Mouse (Mus musculus): ENCODE results near the gene Ttll5. TPM values are rescaled to one million over a fixed set of nuclear protein-coding genes. Genes with fewer than 3 reads are reported as not detected.

Ttll5 gene
- polyA plus RNA-seq, 1 experiment: 88.4 TPM

DNA sequence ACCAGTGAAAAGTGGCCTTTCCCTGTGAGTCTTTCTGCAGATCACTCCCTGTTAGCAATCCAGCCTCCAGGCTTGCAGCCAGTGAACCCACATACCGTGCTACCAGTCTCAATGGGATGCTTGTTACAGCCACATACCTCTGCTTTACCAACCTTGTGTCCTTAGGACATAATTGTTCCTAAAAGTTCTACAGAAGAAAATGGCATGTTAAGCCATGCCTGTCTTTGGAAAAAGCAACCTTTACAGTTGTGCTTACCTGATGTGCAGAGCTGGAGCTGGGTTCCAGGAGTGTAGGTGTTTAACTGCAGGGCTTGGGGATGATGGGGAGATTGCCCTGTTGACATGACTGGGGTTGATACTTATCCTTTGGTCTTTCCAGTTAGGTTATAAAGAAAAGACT is 203.3 kb downstream of the Ttll5 start:
- Histone ChIP-seq H3K4me3 (replicated peaks; ENCODE audit: insufficient read depth, low read depth, low read length) (no peak overlapping the region), H3K4me1 (ENCODE audit: control insufficient read depth, insufficient read depth, low read length) (peaks cover 18% of the 10 kb centered on the region), H3K27me3 (ENCODE audit: control insufficient read depth, insufficient read depth, low read length) (no peaks in the 10 kb centered on the region), H3K27ac (ENCODE audit: insufficient read depth, low read length) (no peak overlapping the region)
- DNase-seq: no peak
- TF ChIP-seq POLR2A (IDR thresholded peaks at IDR 0.05; ENCODE audit: borderline replicate concordance, insufficient read depth, low read length) (no peak), CTCF (IDR thresholded peaks at IDR 0.05; ENCODE audit: borderline replicate concordance, insufficient read depth, low read depth, low read length) (no peak)
- WGBS: 82% methylated on average over 1 of the region's 1 CpGs

DNA sequence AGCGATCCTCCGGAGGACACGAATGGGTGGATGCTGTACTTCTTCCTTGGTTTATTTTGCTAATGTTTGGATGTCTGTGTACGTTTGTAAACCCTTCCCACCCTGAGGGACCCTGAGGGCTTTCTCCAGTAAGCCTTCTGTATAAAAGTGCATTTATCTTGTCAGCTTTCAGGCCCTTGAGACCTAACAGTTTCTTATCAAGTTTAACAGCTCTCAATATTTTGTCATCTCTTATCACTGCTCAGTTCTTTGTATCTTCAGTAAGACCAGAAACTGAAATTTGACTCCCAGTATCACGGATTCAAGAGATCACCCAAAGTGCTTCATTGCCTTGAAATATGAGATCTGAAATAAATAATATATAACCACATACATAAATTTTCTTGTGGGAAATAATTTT is 206.5 kb downstream of the Ttll5 start:
- no peaks in the 10 kb centered on the region for H3K27me3 ChIP-seq (ENCODE audit: control insufficient read depth, insufficient read depth, low read length)
- no peak overlapping the region for H3K4me3 ChIP-seq (replicated peaks; ENCODE audit: insufficient read depth, low read depth, low read length)
- no peak for DNase-seq
- WGBS: 91% methylated on average over 5 of the region's 5 CpGs
- no peak overlapping the region for H3K27ac ChIP-seq (ENCODE audit: insufficient read depth, low read length)
- no peak for TF ChIP-seq CTCF (IDR thresholded peaks at IDR 0.05; ENCODE audit: borderline replicate concordance, insufficient read depth, low read depth, low read length)
- no peak for TF ChIP-seq POLR2A (IDR thresholded peaks at IDR 0.05; ENCODE audit: borderline replicate concordance, insufficient read depth, low read length)
- peaks cover 10% of the 10 kb centered on the region for H3K4me1 ChIP-seq (ENCODE audit: control insufficient read depth, insufficient read depth, low read length)

DNA sequence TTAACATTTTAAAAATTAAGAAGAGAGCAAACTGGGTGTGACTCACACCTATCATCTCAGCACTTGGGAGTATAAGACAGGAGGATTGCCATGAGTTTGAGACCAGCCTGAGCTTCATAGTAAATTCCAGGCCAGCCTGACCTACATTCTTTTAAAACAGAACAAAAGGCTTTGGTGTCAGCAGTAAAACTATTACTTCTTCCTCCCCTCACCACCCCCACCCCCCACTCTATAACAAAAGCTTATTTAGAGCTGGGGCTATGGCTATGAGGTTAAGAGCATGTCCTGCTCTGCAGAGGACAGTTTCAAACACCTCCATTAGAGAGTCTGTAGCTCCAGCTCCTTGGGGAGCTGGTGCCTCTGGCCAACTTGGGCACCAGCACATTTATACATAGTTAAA is 211.1 kb downstream of the Ttll5 start:
- no peak for DNase-seq
- Histone ChIP-seq H3K4me1 (ENCODE audit: control insufficient read depth, insufficient read depth, low read length) (no peaks in the 10 kb centered on the region), H3K27me3 (ENCODE audit: control insufficient read depth, insufficient read depth, low read length) (no peaks in the 10 kb centered on the region), H3K27ac (ENCODE audit: insufficient read depth, low read length) (no peak overlapping the region), H3K4me3 (replicated peaks; ENCODE audit: insufficient read depth, low read depth, low read length) (no peak overlapping the region)
- TF ChIP-seq CTCF (IDR thresholded peaks at IDR 0.05; ENCODE audit: borderline replicate concordance, insufficient read depth, low read depth, low read length) (no peak), POLR2A (IDR thresholded peaks at IDR 0.05; ENCODE audit: borderline replicate concordance, insufficient read depth, low read length) (no peak)

DNA sequence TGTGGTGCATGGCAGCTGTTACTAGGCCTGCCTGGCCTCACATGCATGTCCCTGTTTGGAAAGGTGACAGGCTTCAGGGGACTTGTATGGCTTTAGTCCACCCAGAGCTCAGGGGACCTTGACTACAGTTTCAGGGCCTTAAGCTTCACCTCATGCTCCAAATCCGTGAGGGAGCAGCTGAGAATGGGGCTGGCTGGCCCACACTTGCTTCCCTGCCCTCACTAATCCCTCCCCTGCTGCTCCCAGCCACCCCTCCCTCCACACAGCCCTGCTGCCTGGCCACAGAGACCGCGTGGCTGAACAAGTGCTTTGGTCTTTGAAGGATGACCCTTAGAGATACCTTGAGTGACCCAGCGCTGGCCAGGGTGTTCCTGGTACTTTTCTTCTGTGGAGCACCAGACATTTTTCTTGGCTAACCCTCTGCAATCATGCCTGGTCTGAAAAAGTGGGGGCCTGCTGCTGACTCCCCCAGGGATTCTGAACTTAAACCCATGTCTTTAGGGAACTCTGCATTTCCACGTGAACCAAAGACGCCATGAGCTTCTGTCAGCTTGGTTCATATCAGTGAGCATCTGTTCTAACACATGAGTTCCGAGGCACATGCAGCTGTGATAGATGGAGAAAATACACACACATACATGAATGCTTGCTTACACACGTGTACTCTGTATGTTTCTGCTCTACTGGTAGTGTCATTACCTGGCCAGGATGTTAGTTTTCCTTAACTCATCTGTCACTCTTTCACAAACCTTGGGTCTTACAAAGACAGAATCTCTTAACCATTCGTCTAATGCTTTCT is 212.1 kb downstream of the Ttll5 start:
- DNase-seq: no peak
- no peaks in the 10 kb centered on the region for H3K27me3 ChIP-seq (ENCODE audit: control insufficient read depth, insufficient read depth, low read length)
- H3K4me1 ChIP-seq (ENCODE audit: control insufficient read depth, insufficient read depth, low read length): no peaks in the 10 kb centered on the region
- no peak overlapping the region for H3K27ac ChIP-seq (ENCODE audit: insufficient read depth, low read length)
- 59% methylated on average over 9 of the region's 9 CpGs for WGBS
- TF ChIP-seq POLR2A (IDR thresholded peaks at IDR 0.05; ENCODE audit: borderline replicate concordance, insufficient read depth, low read length): no peak
- TF ChIP-seq CTCF (IDR thresholded peaks at IDR 0.05; ENCODE audit: borderline replicate concordance, insufficient read depth, low read depth, low read length): no peak
- no peak overlapping the region for H3K4me3 ChIP-seq (replicated peaks; ENCODE audit: insufficient read depth, low read depth, low read length)

DNA sequence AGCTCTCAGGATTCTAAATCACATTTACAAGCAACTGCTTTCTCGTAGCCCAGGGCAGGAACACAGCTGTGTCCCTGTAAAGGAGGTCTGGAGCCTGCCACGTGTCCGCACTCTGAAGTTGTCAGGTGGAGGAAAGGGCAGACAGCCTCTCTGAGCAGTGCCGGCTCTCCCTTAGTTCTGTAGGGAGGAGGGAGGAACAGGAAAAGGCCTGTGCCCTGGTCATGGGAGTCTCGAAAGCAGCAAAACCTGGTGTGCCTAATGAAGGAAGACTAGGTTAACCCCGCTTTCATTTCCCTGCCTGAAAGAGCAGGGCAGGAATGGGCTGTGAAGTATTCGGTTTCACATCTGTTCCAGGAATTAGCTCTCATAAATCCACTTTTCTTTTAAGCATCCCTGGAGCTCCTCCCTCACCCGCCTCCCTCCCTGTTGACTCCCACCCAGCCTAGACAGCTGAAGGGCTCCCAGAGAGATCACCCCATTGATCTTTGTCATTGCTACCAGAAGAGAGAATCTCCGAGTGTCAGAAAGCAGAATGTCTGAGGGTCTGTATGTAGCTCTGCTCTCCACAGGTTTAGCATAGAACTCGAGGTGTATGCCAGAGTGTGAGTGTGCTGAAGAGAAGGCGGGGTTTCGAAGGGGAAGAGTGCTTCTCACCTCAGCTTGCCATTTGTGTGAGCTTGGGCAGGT is 212.9 kb downstream of the Ttll5 start:
- H3K27ac ChIP-seq (ENCODE audit: insufficient read depth, low read length): no peak overlapping the region
- TF ChIP-seq CTCF (IDR thresholded peaks at IDR 0.05; ENCODE audit: borderline replicate concordance, insufficient read depth, low read depth, low read length) (no peak), POLR2A (IDR thresholded peaks at IDR 0.05; ENCODE audit: borderline replicate concordance, insufficient read depth, low read length) (no peak)
- WGBS: 72% methylated on average over 12 of the region's 12 CpGs
- no peaks in the 10 kb centered on the region for H3K27me3 ChIP-seq (ENCODE audit: control insufficient read depth, insufficient read depth, low read length)
- no peak for DNase-seq
- H3K4me3 ChIP-seq (replicated peaks; ENCODE audit: insufficient read depth, low read depth, low read length): no peak overlapping the region
- H3K4me1 ChIP-seq (ENCODE audit: control insufficient read depth, insufficient read depth, low read length): no peaks in the 10 kb centered on the region

DNA sequence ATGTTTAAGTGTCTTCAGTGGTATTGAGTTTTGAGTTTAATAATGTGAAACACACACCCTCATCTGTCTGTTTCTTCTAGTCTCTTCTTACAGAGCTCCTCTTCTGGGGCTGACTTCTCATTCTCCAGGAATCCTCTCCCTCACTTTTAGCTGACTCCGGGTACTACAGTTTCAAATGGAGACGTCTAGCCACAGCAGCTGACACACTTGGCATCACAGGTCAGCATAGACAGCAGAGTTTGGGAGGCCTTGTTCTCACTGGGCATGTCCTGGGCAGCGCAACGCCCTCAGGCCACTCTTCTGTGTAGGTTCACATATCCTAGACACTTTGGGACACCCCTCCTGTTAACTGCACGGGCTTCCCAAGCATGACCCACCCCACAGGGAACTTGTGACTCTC is 214.6 kb downstream of the Ttll5 start:
- 56% methylated on average over 5 of the region's 5 CpGs for WGBS
- Histone ChIP-seq H3K4me1 (ENCODE audit: control insufficient read depth, insufficient read depth, low read length) (no peaks in the 10 kb centered on the region), H3K27ac (ENCODE audit: insufficient read depth, low read length) (no peak overlapping the region), H3K4me3 (replicated peaks; ENCODE audit: insufficient read depth, low read depth, low read length) (no peak overlapping the region), H3K27me3 (ENCODE audit: control insufficient read depth, insufficient read depth, low read length) (no peaks in the 10 kb centered on the region)
- DNase-seq: no peak
- TF ChIP-seq POLR2A (IDR thresholded peaks at IDR 0.05; ENCODE audit: borderline replicate concordance, insufficient read depth, low read length) (no peak), CTCF (IDR thresholded peaks at IDR 0.05; ENCODE audit: borderline replicate concordance, insufficient read depth, low read depth, low read length) (no peak)

DNA sequence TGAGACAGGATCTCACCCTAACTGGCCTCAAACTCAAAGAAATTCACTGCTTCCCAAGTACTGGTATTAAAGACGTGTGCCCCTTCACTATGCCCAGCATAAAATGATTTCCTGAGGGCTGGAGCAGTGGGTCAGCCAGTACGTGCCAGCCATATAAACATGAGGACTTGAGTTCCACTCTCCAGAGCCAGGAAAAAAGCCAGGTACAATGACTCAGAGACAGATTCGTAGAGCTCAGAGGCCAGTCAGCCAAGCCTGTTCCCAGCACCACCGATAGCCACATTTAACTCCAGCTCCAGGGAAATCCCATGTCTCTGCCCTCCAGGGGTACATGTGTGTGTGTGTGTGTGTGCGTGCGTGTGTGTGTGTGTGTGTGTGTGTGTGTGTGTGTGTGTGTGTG is 215.3 kb downstream of the Ttll5 start:
- H3K27me3 ChIP-seq (ENCODE audit: control insufficient read depth, insufficient read depth, low read length): no peaks in the 10 kb centered on the region
- WGBS: 76% methylated on average over 6 of the region's 6 CpGs
- no peak overlapping the region for H3K27ac ChIP-seq (ENCODE audit: insufficient read depth, low read length)
- H3K4me3 ChIP-seq (replicated peaks; ENCODE audit: insufficient read depth, low read depth, low read length): no peak overlapping the region
- TF ChIP-seq POLR2A (IDR thresholded peaks at IDR 0.05; ENCODE audit: borderline replicate concordance, insufficient read depth, low read length) (no peak), CTCF (IDR thresholded peaks at IDR 0.05; ENCODE audit: borderline replicate concordance, insufficient read depth, low read depth, low read length) (no peak)
- DNase-seq: no peak
- H3K4me1 ChIP-seq (ENCODE audit: control insufficient read depth, insufficient read depth, low read length): no peaks in the 10 kb centered on the region

DNA sequence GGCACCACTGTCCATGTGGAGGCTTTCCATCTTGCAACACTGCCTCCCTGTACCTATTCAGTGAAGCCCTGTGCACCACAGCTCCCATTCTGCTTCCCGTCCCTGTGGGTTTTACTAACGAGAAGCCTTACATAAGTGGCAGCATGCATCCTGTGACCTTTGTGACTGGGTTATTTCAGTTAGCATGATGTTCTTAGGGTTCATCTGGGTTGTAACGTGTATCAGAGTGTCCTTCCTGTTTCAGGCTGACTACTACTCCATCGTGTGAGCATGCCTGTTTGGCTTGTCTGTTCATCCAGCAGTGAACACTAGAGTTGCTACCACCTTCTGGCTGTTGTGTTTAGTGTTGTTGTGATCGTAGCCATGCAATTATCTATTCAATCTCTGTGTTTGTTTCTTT is 221.7 kb downstream of the Ttll5 start:
- Histone ChIP-seq H3K27ac (ENCODE audit: insufficient read depth, low read length) (no peak overlapping the region), H3K4me3 (replicated peaks; ENCODE audit: insufficient read depth, low read depth, low read length) (no peak overlapping the region), H3K27me3 (ENCODE audit: control insufficient read depth, insufficient read depth, low read length) (no peaks in the 10 kb centered on the region), H3K4me1 (ENCODE audit: control insufficient read depth, insufficient read depth, low read length) (no peaks in the 10 kb centered on the region)
- 91% methylated on average over 5 of the region's 5 CpGs for WGBS
- no peak for DNase-seq
- TF ChIP-seq POLR2A (IDR thresholded peaks at IDR 0.05; ENCODE audit: borderline replicate concordance, insufficient read depth, low read length): no peak

Measured in cerebellum, adult 2 months (tissue).